Mouse (Mus musculus) hindbrain, embryonic 16.5 days (tissue): ENCODE measurements around the gene Lamc1. TPM values are rescaled to one million over a fixed set of nuclear protein-coding genes. Genes with fewer than 3 reads are reported as not detected.

Experiments used
- ATAC-seq: fragments of 200-750 bp; cut with Nextera tagmentation; 2 replicates; pipeline ENCODE4 v1.8.0; 2017; ENCODE audit warnings: moderate TSS enrichment, moderate library complexity
- H3K27ac ChIP-seq: fragments of 300-500 bp; sonication (generic); 2 replicates; pipeline ENCODE4 v1.5.1; 2014; ENCODE audit warnings: low read depth, mild to moderate bottlenecking, control low read depth, low read length, moderate library complexity
- H3K27me3 ChIP-seq: fragments of 300-500 bp; sonication (generic); replicated peaks from 2 replicates; pipeline ENCODE4 v1.6.1; 2014; ENCODE audit warnings: low read length; ENCODE audit not compliant: control insufficient read depth, insufficient read depth
- H3K36me3 ChIP-seq: fragments of 300-500 bp; sonication (generic); 2 replicates; pipeline ENCODE4 v1.6.1; 2014; ENCODE audit warnings: mild to moderate bottlenecking, low read length, moderate library complexity, mixed read lengths; ENCODE audit not compliant: control insufficient read depth, insufficient read depth
- H3K4me1 ChIP-seq: fragments of 300-500 bp; sonication (generic); 2 replicates; pipeline ENCODE4 v1.6.1; 2014; ENCODE audit warnings: low read depth, low read length; ENCODE audit not compliant: control insufficient read depth, insufficient read depth
- H3K4me2 ChIP-seq: fragments of 300-500 bp; sonication (generic); 2 replicates; pipeline ENCODE4 v1.6.1; 2014; ENCODE audit warnings: mild to moderate bottlenecking, low read length, control low read depth, moderate library complexity
- H3K4me3 ChIP-seq: fragments of 300-500 bp; sonication (generic); 2 replicates; pipeline ENCODE4 v1.5.1; 2014; ENCODE audit warnings: mild to moderate bottlenecking, low read length, control low read depth, moderate library complexity
- H3K9ac ChIP-seq: fragments of 300-500 bp; sonication (generic); 2 replicates; pipeline ENCODE4 v1.6.1; 2014; ENCODE audit warnings: low read depth, mild to moderate bottlenecking, control low read depth, low read length, moderate library complexity
- H3K9me3 ChIP-seq: fragments of 300-500 bp; sonication (generic); 2 replicates; pipeline ENCODE4 v1.6.1; 2014; ENCODE audit warnings: mild to moderate bottlenecking, low read length, moderate library complexity; ENCODE audit not compliant: control insufficient read depth
- WGBS: fragments of 180-500 bp; shearing (Covaris S2); extraction: QIAGEN DNeasy Blood & Tissue Kit; methylation state at CpG from one replicate; pipeline ENCODE4 v1.1.7; 2014; 5-methylcytosine and 5-hydroxymethylcytosine counted together
- polyA plus RNA-seq: library from polyadenylated mRNA; unstranded; fragments of >200 nt; fragmentation: Nextera tagmentation; extraction: Ambion mirVana; gene quantifications from 2 replicates; pipeline ENCODE4 v1.2.1, GENCODE M21; 2015

Gene Lamc1
- polyA plus RNA-seq, 1 experiment from 2014 or later = 15.4 TPM

GRCm38 (mm10) chr1:153320554-153321147 is 11.9 kb downstream of the Lamc1 start:
- H3K4me2 ChIP-seq = no peak overlapping the region

GRCm38 (mm10) chr1:153320121-153320520 is 12.5 kb downstream of the Lamc1 start:
- H3K9ac ChIP-seq = no peak overlapping the region
- WGBS = 74% methylated on average over 4 of the region's 4 CpGs
- no peak overlapping the region for H3K4me3 ChIP-seq
- H3K4me1 ChIP-seq = no peaks in the 10 kb centered on the region
- H3K27me3 ChIP-seq = no peaks in the 10 kb centered on the region
- no peaks in the 10 kb centered on the region for H3K9me3 ChIP-seq
- no peaks in the 10 kb centered on the region for H3K36me3 ChIP-seq
- no peak overlapping the region for H3K27ac ChIP-seq
- H3K4me2 ChIP-seq = no peak overlapping the region
- no peak for ATAC-seq

More at GRCm38 (mm10) chr1:153320554-153321147, 11.9 kb downstream of the Lamc1 start:
- WGBS = 42% methylated on average over 6 of the region's 6 CpGs
- Histone ChIP-seq H3K27me3 (no peaks in the 10 kb centered on the region), H3K27ac (no peak overlapping the region), H3K9ac (no peak overlapping the region), H3K4me1 (no peaks in the 10 kb centered on the region), H3K4me3 (no peak overlapping the region), H3K36me3 (no peaks in the 10 kb centered on the region), H3K9me3 (no peaks in the 10 kb centered on the region)
- ATAC-seq = no peak

DNA sequence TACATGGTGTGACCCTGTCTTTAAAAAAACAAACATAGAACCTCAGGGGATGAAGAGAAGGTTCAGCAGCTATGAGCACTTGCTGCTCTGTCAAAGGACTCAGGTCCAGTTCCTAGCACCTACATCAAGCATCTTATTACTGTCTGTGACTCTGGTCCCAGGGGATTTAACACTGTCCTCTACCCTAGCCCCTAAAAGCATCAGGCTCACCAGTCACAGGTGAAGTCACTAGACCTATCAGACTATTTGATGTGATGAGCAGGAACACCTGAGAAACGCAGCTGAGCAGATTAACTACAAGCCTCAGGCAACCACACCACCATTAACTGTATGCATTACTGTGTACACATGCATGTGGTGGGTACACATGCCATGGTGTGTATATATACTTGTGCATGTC is 13.8 kb downstream of the Lamc1 start:
- 93% methylated on average over 1 of the region's 1 CpGs for WGBS
- H3K9me3 ChIP-seq = no peaks in the 10 kb centered on the region
- no peak for ATAC-seq
- H3K27ac ChIP-seq = no peak overlapping the region
- no peak overlapping the region for H3K4me3 ChIP-seq
- no peak overlapping the region for H3K9ac ChIP-seq
- H3K36me3 ChIP-seq = no peaks in the 10 kb centered on the region
- H3K4me1 ChIP-seq = no peaks in the 10 kb centered on the region
- H3K27me3 ChIP-seq = no peaks in the 10 kb centered on the region
- no peak overlapping the region for H3K4me2 ChIP-seq

DNA sequence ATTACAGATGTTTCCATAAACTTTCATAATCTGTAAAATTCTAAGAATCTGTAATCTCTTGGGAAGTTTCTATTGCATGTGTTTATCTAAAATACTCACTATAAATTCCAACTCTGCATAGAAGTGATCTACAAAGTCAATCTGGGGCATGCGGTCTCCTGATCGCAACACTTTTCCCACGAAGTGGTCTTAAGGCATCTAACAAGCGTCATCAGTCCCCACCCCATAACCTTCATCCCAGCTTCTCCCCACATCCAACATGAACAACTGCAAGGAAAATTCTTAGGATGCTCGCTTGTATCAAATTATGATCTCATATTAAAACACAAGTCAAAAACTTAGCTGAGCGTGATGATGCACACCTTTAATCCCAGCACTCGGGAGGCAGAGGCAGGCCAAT is 14.3 kb downstream of the Lamc1 start:
- Histone ChIP-seq H3K9me3 (no peaks in the 10 kb centered on the region), H3K27ac (no peak overlapping the region), H3K9ac (no peak overlapping the region), H3K4me1 (no peaks in the 10 kb centered on the region), H3K27me3 (no peaks in the 10 kb centered on the region), H3K4me3 (no peak overlapping the region), H3K4me2 (no peak overlapping the region), H3K36me3 (no peaks in the 10 kb centered on the region)
- WGBS = 97% methylated on average over 7 of the region's 7 CpGs
- no peak for ATAC-seq

- H3K36me3 ChIP-seq = no peaks in the 10 kb centered on the region
- no peak overlapping the region for H3K4me3 ChIP-seq
- no peak for ATAC-seq
- H3K9ac ChIP-seq = no peak overlapping the region
- 73% methylated on average over 16 of the region's 16 CpGs for WGBS
- H3K27ac ChIP-seq = no peak overlapping the region
- no peaks in the 10 kb centered on the region for H3K27me3 ChIP-seq
- no peaks in the 10 kb centered on the region for H3K4me1 ChIP-seq
- H3K4me2 ChIP-seq = no peak overlapping the region
- H3K9me3 ChIP-seq = no peaks in the 10 kb centered on the region
Measured at GRCm38 (mm10) chr1:153317486-153318260, 14.9 kb downstream of the Lamc1 start.

- H3K27ac ChIP-seq = no peak overlapping the region
- no peak for ATAC-seq
- 46% methylated on average over 8 of the region's 8 CpGs for WGBS
- H3K9ac ChIP-seq = no peak overlapping the region
- no peaks in the 10 kb centered on the region for H3K9me3 ChIP-seq
- no peaks in the 10 kb centered on the region for H3K36me3 ChIP-seq
- H3K4me2 ChIP-seq = no peak overlapping the region
- no peaks in the 10 kb centered on the region for H3K4me1 ChIP-seq
- no peak overlapping the region for H3K4me3 ChIP-seq
- H3K27me3 ChIP-seq = no peaks in the 10 kb centered on the region
Measured at GRCm38 (mm10) chr1:153316956-153317355, 15.6 kb downstream of the Lamc1 start.

DNA sequence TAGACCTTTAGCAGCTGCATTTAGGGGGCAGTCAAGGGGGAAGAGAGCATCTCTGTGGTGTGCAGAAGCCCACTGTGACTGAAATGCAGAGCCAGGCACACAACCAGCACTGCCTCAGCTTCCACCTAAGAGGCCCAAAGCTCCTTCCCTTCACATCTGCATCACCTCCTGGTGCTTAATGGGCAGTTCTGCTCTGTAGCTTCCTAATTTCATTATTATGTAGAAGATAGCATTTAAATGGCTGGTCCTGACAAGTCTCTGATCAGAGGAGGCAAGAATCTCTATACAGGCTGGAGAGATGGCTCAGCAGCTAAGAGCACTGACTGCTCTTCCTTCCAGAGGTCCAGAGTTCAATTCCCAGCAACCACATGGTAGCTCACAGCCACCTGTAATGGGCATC is 16.3 kb downstream of the Lamc1 start:
- Histone ChIP-seq H3K4me1 (no peaks in the 10 kb centered on the region), H3K4me3 (no peak overlapping the region), H3K36me3 (no peaks in the 10 kb centered on the region), H3K27ac (no peak overlapping the region), H3K27me3 (no peaks in the 10 kb centered on the region), H3K4me2 (no peak overlapping the region), H3K9ac (no peak overlapping the region), H3K9me3 (no peaks in the 10 kb centered on the region)
- ATAC-seq = no peak

DNA sequence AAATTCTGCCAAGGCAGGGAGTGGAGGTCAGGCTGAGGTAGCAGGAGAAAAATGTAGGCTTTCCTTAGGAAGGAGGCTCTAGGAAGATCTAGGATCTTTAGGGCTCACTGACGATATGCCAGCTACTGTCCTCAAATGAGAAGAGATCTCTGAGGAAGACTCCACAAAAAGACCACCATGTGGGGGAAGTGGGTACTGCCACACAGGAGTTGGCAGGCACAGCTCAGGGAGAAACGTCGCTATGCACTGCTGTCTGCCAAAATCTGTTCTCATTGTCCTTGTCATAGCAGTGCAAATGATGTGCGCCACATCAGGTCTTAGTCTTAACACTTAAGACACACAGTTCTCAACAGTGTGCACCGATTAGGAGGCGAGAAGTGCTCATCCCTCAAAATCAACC is 17.5 kb downstream of the Lamc1 start:
- no peak for ATAC-seq
- Histone ChIP-seq H3K9me3 (no peaks in the 10 kb centered on the region), H3K4me3 (no peak overlapping the region), H3K9ac (no peak overlapping the region), H3K4me2 (no peak overlapping the region), H3K4me1 (no peaks in the 10 kb centered on the region), H3K36me3 (no peaks in the 10 kb centered on the region), H3K27me3 (no peaks in the 10 kb centered on the region), H3K27ac (no peak overlapping the region)
- WGBS = 80% methylated on average over 6 of the region's 6 CpGs

GRCm38 (mm10) chr1:153312992-153313391 is 19.6 kb downstream of the Lamc1 start:
- 90% methylated on average over 5 of the region's 5 CpGs for WGBS
- no peaks in the 10 kb centered on the region for H3K27me3 ChIP-seq
- no peaks in the 10 kb centered on the region for H3K36me3 ChIP-seq
- ATAC-seq = no peak
- H3K9ac ChIP-seq = no peak overlapping the region
- H3K4me2 ChIP-seq = no peak overlapping the region
- H3K27ac ChIP-seq = no peak overlapping the region
- H3K9me3 ChIP-seq = no peaks in the 10 kb centered on the region
- no peak overlapping the region for H3K4me3 ChIP-seq
- H3K4me1 ChIP-seq = peaks cover 13% of the 10 kb centered on the region
